Mouse (Mus musculus) fibroblast of lung, adult 2 months (primary cell): ENCODE data around the gene Slc6a20b.

Source experiments
- DNase-seq: peaks from one replicate; pipeline ENCODE4 v3.0.0-alpha.2; 2011; ENCODE audit warnings: low read depth

The Slc6a20b gene

DNA sequence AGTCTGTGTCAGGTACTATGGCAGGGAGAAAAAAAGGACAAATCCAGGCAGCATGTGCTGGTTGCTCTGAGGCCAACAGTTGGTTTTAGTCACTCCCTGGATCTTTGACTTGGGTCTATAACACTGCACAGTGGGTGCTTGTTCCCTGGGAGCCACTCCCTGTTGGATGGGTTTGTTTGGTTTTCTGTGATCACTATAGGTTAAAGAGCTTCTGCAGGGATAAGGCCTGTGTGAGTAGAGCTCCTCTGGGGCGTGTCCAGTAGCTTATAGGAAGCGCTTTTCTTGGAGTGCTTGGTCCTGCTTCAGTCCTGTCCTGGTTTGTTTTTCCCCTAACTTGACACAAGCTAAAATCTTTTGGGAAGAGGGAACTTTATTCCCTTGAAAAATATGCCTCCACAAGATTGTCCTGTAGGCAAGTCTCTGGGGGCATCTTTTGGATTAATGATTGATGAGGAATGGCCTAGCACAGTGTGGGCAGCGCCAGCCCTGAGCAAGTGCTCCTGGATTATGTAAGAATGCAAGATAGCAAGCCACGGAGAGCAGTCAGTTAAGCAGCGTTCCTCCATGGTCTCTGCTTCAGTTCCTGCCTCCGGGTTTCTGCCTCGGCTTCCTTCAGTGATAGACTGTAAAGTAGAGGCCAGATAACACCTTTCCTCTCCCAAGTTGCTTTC is 43.0 kb downstream of the Slc6a20b start:
- no peak for DNase-seq

DNA sequence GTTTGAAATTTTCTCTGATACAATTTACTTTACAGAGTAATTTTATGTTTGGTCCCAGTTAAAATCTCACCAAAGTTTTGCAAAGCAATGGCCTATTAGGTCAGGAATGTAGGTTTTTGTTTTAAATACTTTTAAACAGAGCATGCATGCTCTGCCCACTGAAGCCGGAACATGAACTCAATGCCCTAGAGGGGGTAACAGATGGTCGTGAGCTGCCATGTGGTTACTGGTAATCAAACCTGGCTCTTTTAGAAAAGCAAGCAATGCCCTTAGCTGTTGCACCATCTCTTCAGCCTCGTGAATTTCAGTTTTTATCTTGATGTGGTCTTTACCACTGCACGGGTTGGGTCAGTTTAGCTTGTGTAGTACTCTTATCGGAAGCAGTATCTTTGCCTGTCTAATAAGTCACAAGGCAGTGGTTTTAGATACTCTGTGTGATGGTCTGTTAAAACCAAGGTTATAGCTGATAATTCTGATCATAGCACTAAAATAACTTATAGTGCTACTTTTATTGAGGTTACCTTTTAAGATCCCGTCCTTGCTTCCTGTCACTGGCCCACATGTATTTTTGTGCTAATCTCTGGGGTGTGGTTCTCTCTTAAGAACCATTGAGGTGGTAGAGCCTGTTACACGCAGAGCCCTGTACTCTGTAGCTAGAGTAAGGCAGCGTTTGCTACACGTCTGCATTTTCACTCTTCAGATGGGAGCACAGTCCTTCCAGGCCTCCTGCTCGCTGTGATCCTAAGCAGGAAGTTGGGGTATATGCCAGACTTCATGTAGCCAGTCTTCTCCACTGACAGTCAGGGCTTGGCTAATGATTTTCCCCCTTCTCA is 54.8 kb downstream of the Slc6a20b start:
- DNase-seq, result no peak

DNA sequence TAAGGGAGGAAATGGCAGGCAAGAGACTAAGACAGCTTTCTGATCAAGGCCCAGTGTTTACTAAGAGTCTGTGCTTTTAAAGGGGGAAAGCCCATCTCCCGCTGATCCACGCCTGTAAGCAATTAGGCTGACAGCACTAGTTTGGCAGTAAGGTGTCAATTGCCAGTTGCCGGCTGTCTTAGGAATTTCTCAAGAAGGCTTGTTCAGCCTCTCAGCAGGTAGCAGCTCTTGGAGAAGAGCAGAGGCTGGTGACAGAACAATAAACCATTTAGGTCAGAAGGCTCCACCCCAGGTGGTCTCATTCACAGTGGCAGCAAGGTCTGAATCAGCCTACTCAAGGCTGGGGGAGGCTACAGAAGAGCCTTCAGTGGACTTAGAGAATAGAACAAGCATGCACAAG is 77.8 kb downstream of the Slc6a20b start:
- DNase-seq, result no peak
